Mouse (Mus musculus) layer of hippocampus, postnatal 10 days (tissue): Measurements from ENCODE around the gene Nol12. TPM values are rescaled to one million over a fixed set of nuclear protein-coding genes. Genes with fewer than 3 reads are reported as not detected.

Experiments
- DNase-seq, 2 experiments: peaks; one replicate each; pipeline ENCODE4 v3.0.0; 2021; ENCODE audit warnings: low spot score in 2 of 2
- long read RNA-seq: library from polyadenylated mRNA; stranded (forward); transcript quantifications from one replicate; pipeline ENCODE4 v2.0.0, GENCODE M21; 2023
- total RNA-seq, 2 experiments: library from RNA; stranded (reverse); gene quantifications; 2 replicates each; pipeline ENCODE4 v1.2.3; 2021

Gene Nol12
- 10 to 100 TPM; 43.0 to 43.2 TPM for total RNA-seq
- long read RNA-seq, transcript Nol12-203 (6 exons, 3,721 nt): major isoform, 40 of 62 reads
- long read RNA-seq, partial matches to known transcripts: 4 of 62 reads
- long read RNA-seq, other reads (novel, unspliced or antisense): 18 of 62 reads

- peak; percentile 90 to 92 for DNase-seq
Measured at GRCm38 (mm10) chr15:78934784-78935320, at the start of gene Nol12. Gene Nol12 (plus strand): TSS chr15:78934933.

- no peak for DNase-seq
Measured at GRCm38 (mm10) chr15:78889401-78889853, 45.3 kb upstream of the Nol12 start.

- DNase-seq: no peak
Measured at GRCm38 (mm10) chr15:78892440-78892839, 42.3 kb upstream of the Nol12 start.

GRCm38 (mm10) chr15:78894726-78895125, 40.0 kb upstream of the Nol12 start:
- no peak for DNase-seq

- DNase-seq: no peak
Measured at GRCm38 (mm10) chr15:78895741-78896140, 39.0 kb upstream of the Nol12 start.

- DNase-seq: no peak
Measured at GRCm38 (mm10) chr15:78896149-78896548, 38.6 kb upstream of the Nol12 start.

GRCm38 (mm10) chr15:78897488-78897887, 37.2 kb upstream of the Nol12 start:
- DNase-seq: no peak

- DNase-seq: no peak
Measured at GRCm38 (mm10) chr15:78898507-78899001, 36.2 kb upstream of the Nol12 start.

- DNase-seq: no peak
Measured at GRCm38 (mm10) chr15:78899409-78899739, 35.4 kb upstream of the Nol12 start, which contains the start of gene Gm49510. Gene Gm49510 (plus strand): TSS chr15:78899667.

GRCm38 (mm10) chr15:78899740-78900584, 34.8 kb upstream of the Nol12 start, which contains the start of gene Sh3bp1:
Gene Sh3bp1 (plus strand): TSS chr15:78899768.
- DNase-seq: peak; percentile 49 to 69

- no peak for DNase-seq
Measured at GRCm38 (mm10) chr15:78900585-78901421, 33.9 kb upstream of the Nol12 start.

GRCm38 (mm10) chr15:78901422-78901789, 33.3 kb upstream of the Nol12 start:
- DNase-seq: no peak

- peak; percentile 91 for DNase-seq
Measured at GRCm38 (mm10) chr15:78903243-78903642, 31.5 kb upstream of the Nol12 start.

- DNase-seq: no peak
Measured at GRCm38 (mm10) chr15:78908399-78908798, 26.3 kb upstream of the Nol12 start.

- DNase-seq: no peak
Measured at GRCm38 (mm10) chr15:78908982-78909381, 25.8 kb upstream of the Nol12 start.

GRCm38 (mm10) chr15:78912040-78912439, 22.7 kb upstream of the Nol12 start:
- DNase-seq: peak in 1 of 2 experiments; percentile 51

GRCm38 (mm10) chr15:78913632-78914090, 21.1 kb upstream of the Nol12 start, which contains the start of gene Pdxp:
Gene Pdxp (plus strand): TSS chr15:78913919.
- DNase-seq: peak; percentile 95 to 97

GRCm38 (mm10) chr15:78914091-78914822, 20.5 kb upstream of the Nol12 start:
- DNase-seq: peak; percentile 61 to 73

GRCm38 (mm10) chr15:78914823-78915659, 19.7 kb upstream of the Nol12 start:
- DNase-seq: no peak
